Mouse (Mus musculus) gastrocnemius, postnatal 14 days (tissue): ENCODE results near the gene Ankrd17. TPM values are rescaled to one million over a fixed set of nuclear protein-coding genes. Genes with fewer than 3 reads are reported as not detected.

Experiments used
- DNase-seq: peaks from one replicate; pipeline ENCODE4 v3.0.0; 2021; ENCODE audit warnings: mixed read lengths
- intact Hi-C: fragments of 180-260 bp; cut with DNase I; formaldehyde crosslinking; loops from one replicate; pipeline ENCODE4 v1.15.1; 2025; ENCODE audit warnings: low total_unique reads
- long read RNA-seq, 2 experiments: library from polyadenylated mRNA; stranded (forward); transcript quantifications; one replicate each; pipeline ENCODE4 v2.0.0; 2021
- total RNA-seq, 2 experiments: library from RNA; stranded (reverse); gene quantifications; 2 replicates each; pipeline ENCODE4 v1.2.3; 2021

Gene Ankrd17
- 10 to 100 TPM; 45.3 to 45.6 TPM for total RNA-seq
- long read RNA-seq, experiment 1, partial matches to known transcripts: 7 of 9 reads
- long read RNA-seq, experiment 1, other reads (novel, unspliced or antisense): 2 of 9 reads
- long read RNA-seq, experiment 2, full-length matches to known transcripts: 1 of 12 reads
- long read RNA-seq, experiment 2, partial matches to known transcripts: 7 of 12 reads
- long read RNA-seq, experiment 2, other reads (novel, unspliced or antisense): 4 of 12 reads

- peak; percentile 92 for DNase-seq
- intact Hi-C loops: loop anchor here (5.0 kb wide), 1 partner anchor 144 kb away; the partner anchor contains the start of gene Cox18
Observed at GRCm38 (mm10) chr5:90366121-90367066, at the start of gene Ankrd17. TSS of gene Ankrd17 (minus strand) at chr5:90366577.

GRCm38 (mm10) chr5:90414925-90415295 lies 48.5 kb upstream of the Ankrd17 start:
- DNase-seq: no peak
- intact Hi-C loops: no loop called here

GRCm38 (mm10) chr5:90414142-90414924 lies 48.0 kb upstream of the Ankrd17 start:
- intact Hi-C loops: no loop called here

GRCm38 (mm10) chr5:90405210-90405609 lies 38.8 kb upstream of the Ankrd17 start:
- intact Hi-C loops: no loop called here
- DNase-seq: no peak

More at GRCm38 (mm10) chr5:90414142-90414924, 48.0 kb upstream of the Ankrd17 start:
- DNase-seq: no peak

GRCm38 (mm10) chr5:90396817-90397216 lies 30.4 kb upstream of the Ankrd17 start:
- DNase-seq: no peak
- intact Hi-C loops: no loop called here

- DNase-seq: no peak
- intact Hi-C loops: no loop called here
Observed at GRCm38 (mm10) chr5:90394322-90394721, 27.9 kb upstream of the Ankrd17 start.

GRCm38 (mm10) chr5:90393764-90394163 lies 27.4 kb upstream of the Ankrd17 start:
- intact Hi-C loops: no loop called here

GRCm38 (mm10) chr5:90383080-90383479 lies 16.7 kb upstream of the Ankrd17 start:
- intact Hi-C loops: no loop called here
- no peak for DNase-seq

More at GRCm38 (mm10) chr5:90393764-90394163, 27.4 kb upstream of the Ankrd17 start:
- no peak for DNase-seq

GRCm38 (mm10) chr5:90381458-90381857 lies 15.1 kb upstream of the Ankrd17 start:
- intact Hi-C loops: no loop called here
- no peak for DNase-seq

- DNase-seq: no peak
- intact Hi-C loops: no loop called here
Observed at GRCm38 (mm10) chr5:90373708-90374107, 7.3 kb upstream of the Ankrd17 start.

- DNase-seq: no peak
- intact Hi-C loops: no loop called here
Observed at GRCm38 (mm10) chr5:90370401-90370800, 4.0 kb upstream of the Ankrd17 start.

- DNase-seq: no peak
- intact Hi-C loops: loop anchor here (5.0 kb wide), 1 partner anchor 145 kb away; the partner anchor contains the start of gene Cox18
Observed at GRCm38 (mm10) chr5:90367067-90367303, 608 bp upstream of the Ankrd17 start, which contains the start of gene Gm9958. TSS of gene Gm9958 (plus strand) at chr5:90367204.

- intact Hi-C loops: loop anchor here (5.0 kb wide), 1 partner anchor 143 kb away; the partner anchor contains the start of gene Cox18
- DNase-seq: peak; percentile 43
Observed at GRCm38 (mm10) chr5:90365141-90365951, 1.0 kb downstream of the Ankrd17 start.

GRCm38 (mm10) chr5:90364526-90364925 lies 1.9 kb downstream of the Ankrd17 start:
- intact Hi-C loops: no loop called here
- DNase-seq: peak; percentile 46

- DNase-seq: no peak
- intact Hi-C loops: loop anchor here (5.0 kb wide), 2 partner anchors 69 to 114 kb away; no protein-coding TSS in a partner anchor
Observed at GRCm38 (mm10) chr5:90355824-90356223, 10.6 kb downstream of the Ankrd17 start.

- intact Hi-C loops: no loop called here
- DNase-seq: no peak
Observed at GRCm38 (mm10) chr5:90353552-90354317, 12.6 kb downstream of the Ankrd17 start.

- intact Hi-C loops: no loop called here
Observed at GRCm38 (mm10) chr5:90346877-90347276, 19.5 kb downstream of the Ankrd17 start.

GRCm38 (mm10) chr5:90340847-90341246 lies 25.5 kb downstream of the Ankrd17 start:
- intact Hi-C loops: no loop called here
- no peak for DNase-seq

More at GRCm38 (mm10) chr5:90346877-90347276, 19.5 kb downstream of the Ankrd17 start:
- no peak for DNase-seq
